Mouse (Mus musculus) T-helper 17 cell (primary cell): ENCODE results near the gene Ptprk.

Experiments used
- in situ Hi-C, 2 experiments: fragments of 300-600 bp; cut with MboI, MseI; formaldehyde crosslinking; loops; 1 replicate in 1 of 2; 2 replicates in 1 of 2; pipeline ENCODE4 v1.15.1; 2025; ENCODE audit warnings: high pct_unique_total_duplicates in 2 of 2

The Ptprk gene

GRCm38 (mm10) chr10:28395610-28396519 is 321.2 kb downstream of the Ptprk start:
- in situ Hi-C loops = no loop called here

GRCm38 (mm10) chr10:28396520-28396915 is 321.9 kb downstream of the Ptprk start:
- in situ Hi-C loops = no loop called here

GRCm38 (mm10) chr10:28401796-28402195 is 327.2 kb downstream of the Ptprk start:
- in situ Hi-C loops = no loop called here

DNA sequence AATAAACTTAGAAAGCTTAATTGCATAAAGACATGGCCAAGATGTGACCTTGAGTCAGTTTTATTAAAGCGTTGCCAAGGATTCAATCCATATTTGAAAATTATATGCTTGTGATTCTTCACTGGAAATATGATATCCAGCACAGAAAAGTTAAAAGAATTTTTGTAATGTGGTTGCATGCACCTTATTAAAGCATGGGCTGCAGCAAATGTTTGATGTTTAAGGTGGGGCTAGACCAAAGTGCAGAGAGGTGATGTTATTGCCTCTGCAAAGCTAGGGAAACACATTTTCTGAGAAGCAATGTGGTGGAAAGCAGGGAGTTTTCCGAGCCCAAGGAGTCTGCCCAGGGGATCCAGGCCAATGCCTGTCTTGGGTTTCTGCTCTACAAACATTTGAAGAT is 334.4 kb downstream of the Ptprk start:
- in situ Hi-C loops = no loop called here

- in situ Hi-C loops = no loop called here
Observed at GRCm38 (mm10) chr10:28414823-28415222, 340.2 kb downstream of the Ptprk start.

GRCm38 (mm10) chr10:28422622-28423021 is 348.0 kb downstream of the Ptprk start:
- in situ Hi-C loops = no loop called here

DNA sequence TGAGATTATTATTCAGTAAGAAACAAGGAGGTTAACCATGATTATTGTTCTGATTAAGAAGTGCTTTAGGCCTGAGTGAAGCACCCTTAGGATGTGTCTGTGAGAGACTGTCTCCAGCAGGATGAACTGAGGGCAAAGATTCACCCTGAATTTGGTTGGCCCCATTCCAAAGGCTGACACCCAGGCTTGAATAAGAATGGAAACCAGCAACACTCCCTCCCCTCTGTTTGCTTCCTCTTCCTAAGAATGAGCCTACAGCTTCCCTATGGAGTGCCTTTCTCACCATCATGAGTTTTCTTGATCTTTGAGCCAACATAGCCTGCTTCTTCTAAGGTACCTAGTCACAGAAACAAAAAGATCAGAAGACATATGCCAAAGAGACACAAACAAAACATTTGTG is 350.8 kb downstream of the Ptprk start:
- in situ Hi-C loops = no loop called here

- in situ Hi-C loops = no loop called here
Observed at GRCm38 (mm10) chr10:28436084-28436483, 361.5 kb downstream of the Ptprk start.

DNA sequence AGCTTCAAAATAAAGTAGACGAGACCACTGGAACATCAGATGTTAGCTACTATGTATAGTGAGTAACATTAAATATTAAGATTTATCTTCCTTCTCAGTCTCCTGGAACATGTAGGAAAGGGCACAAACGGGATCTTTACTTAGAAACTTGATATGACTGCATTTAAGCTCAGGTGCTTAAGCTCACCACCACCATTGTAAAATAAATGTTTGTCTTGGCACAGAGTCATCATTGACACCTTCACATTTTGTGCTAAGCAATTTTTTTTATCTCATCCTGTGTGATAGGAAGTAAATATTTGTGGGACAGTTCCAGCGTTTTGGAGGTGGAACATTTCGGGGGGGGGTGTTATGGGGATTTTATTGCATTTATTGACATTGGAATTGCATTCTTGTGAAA is 375.2 kb downstream of the Ptprk start:
- in situ Hi-C loops = no loop called here

- in situ Hi-C loops = no loop called here
Observed at GRCm38 (mm10) chr10:28450642-28451041, 376.0 kb downstream of the Ptprk start.

GRCm38 (mm10) chr10:28458027-28458426 is 383.4 kb downstream of the Ptprk start:
- in situ Hi-C loops = no loop called here

- in situ Hi-C loops = no loop called here
Observed at GRCm38 (mm10) chr10:28459963-28460362, 385.3 kb downstream of the Ptprk start.

DNA sequence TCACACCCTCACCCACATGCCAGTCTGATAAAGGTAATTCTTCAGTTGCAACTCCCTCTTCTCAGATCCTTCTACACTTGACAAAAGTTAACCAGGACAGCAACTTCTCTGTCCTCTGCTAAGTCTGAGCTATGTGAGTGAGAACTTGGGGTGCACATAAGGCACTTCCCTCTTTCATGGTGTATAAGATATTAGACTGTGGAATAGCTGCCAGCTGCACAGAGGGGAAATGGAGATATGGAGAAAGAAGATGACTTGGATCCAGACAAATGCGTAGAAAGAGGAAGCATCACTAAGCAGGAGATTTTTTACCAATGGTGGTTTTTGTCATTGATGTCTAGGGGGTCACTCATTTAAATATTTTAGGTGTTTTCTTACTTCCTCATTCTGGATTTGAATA is 389.1 kb downstream of the Ptprk start:
- in situ Hi-C loops = no loop called here

GRCm38 (mm10) chr10:28464766-28465548 is 390.3 kb downstream of the Ptprk start:
- in situ Hi-C loops = no loop called here

DNA sequence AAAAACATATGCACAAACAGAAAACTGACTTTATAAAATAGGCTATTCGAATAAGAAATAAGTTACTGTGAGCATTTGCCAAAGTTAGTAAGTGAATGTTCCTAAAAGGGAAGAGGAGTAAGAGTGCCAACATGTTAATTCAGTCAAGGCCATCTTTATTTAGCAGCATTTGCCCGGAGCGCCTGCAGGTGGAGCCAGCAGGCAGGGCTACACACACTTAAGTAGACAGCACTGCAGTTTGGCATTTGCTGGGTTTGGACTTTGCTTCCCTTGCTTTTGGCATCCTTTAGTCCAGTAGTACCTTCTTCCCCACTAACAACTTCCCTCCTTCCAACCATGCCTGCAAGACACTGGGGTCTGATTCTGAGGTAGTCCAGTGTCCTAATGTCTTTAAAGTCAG is 411.0 kb downstream of the Ptprk start:
- in situ Hi-C loops = loop anchor here in 1 of 2 experiments (10.0 to 25.0 kb wide), 2 partner anchors 352 to 1611 kb away; no protein-coding TSS in a partner anchor

DNA sequence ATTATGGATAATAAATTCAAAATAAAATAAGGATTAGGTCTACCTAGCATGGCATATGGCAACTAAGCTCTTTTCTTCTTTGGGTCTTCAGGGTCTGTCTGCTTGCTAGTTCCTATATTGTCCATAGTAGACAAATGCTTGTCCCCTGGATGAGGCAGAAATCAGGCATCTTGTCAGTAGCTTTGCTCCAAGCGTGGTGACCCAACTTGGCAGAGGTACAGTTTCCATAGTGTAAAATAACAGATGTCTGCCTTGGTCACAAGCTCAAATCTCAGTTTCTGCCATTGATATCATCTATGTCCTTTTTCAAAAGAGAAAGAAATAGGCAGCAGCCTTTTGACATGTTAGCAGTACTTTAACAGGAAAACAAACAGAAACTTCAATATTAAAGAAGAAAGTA is 416.4 kb downstream of the Ptprk start:
- in situ Hi-C loops = loop anchor here in 1 of 2 experiments (25.0 kb wide), 1 partner anchor 346 kb away; no protein-coding TSS in a partner anchor

- in situ Hi-C loops = loop anchor here in 1 of 2 experiments (25.0 kb wide), 1 partner anchor 345 kb away; no protein-coding TSS in a partner anchor
Observed at GRCm38 (mm10) chr10:28492206-28492605, 417.6 kb downstream of the Ptprk start.

- in situ Hi-C loops = loop anchor here in 1 of 2 experiments (25.0 kb wide), 1 partner anchor 344 kb away; no protein-coding TSS in a partner anchor
Observed at GRCm38 (mm10) chr10:28492870-28493269, 418.2 kb downstream of the Ptprk start.

DNA sequence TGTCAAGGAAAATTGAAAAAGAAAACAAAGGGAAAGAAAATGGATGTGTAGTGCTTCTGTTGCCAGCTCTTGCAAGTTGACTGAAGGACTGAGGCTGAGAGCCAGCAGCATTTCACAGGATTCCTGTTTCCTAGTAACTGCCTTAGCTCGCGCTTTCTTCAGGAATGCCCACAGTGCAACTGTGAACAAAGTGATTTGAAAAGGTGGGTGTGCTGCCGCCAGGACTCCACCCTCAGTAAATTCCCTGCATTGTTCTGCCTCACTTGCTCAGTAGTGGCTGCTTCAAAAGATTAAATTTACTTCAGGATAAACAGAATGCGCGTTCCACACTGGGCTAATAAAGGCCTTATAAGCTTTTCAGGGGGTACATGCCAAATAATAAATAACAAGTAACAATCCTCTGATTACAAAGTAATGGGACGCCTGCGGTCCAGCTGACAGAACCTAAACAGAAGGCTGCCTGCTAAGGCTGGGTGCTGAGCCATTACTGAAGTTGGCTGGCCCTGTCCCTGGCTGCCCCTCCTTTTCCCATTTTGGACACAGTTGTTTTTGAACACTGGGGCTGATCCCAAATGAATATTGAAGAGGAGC is 418.7 kb downstream of the Ptprk start:
- in situ Hi-C loops = loop anchor here in 1 of 2 experiments (25.0 kb wide), 1 partner anchor 344 kb away; no protein-coding TSS in a partner anchor

GRCm38 (mm10) chr10:28497791-28498190 is 423.2 kb downstream of the Ptprk start:
- in situ Hi-C loops = loop anchor here in 1 of 2 experiments (25.0 kb wide), 1 partner anchor 340 kb away; no protein-coding TSS in a partner anchor

- in situ Hi-C loops = loop anchor here in 1 of 2 experiments (25.0 kb wide), 1 partner anchor 339 kb away; no protein-coding TSS in a partner anchor
Observed at GRCm38 (mm10) chr10:28498504-28498903, 423.9 kb downstream of the Ptprk start.
